Mouse (Mus musculus) CD4-positive, CD25-positive, alpha-beta regulatory T cell (primary cell): ENCODE measurements around the gene Dnase1l3. TPM values are rescaled to one million over a fixed set of nuclear protein-coding genes. Genes with fewer than 3 reads are reported as not detected.

Experiments used
- polyA plus RNA-seq: library from polyadenylated mRNA; unstranded; fragments of 100-300 nt; shearing (Covaris generic); gene quantifications from one replicate; pipeline ENCODE4 v1.2.1, GENCODE M21; 2017

Dnase1l3 gene
- polyA plus RNA-seq: 0.25 TPM

GRCm38 (mm10) chr14:7994271-7994767, at the start of gene Dnase1l3:
Dnase1l3 (minus strand) TSS chr14:7994573.

DNA sequence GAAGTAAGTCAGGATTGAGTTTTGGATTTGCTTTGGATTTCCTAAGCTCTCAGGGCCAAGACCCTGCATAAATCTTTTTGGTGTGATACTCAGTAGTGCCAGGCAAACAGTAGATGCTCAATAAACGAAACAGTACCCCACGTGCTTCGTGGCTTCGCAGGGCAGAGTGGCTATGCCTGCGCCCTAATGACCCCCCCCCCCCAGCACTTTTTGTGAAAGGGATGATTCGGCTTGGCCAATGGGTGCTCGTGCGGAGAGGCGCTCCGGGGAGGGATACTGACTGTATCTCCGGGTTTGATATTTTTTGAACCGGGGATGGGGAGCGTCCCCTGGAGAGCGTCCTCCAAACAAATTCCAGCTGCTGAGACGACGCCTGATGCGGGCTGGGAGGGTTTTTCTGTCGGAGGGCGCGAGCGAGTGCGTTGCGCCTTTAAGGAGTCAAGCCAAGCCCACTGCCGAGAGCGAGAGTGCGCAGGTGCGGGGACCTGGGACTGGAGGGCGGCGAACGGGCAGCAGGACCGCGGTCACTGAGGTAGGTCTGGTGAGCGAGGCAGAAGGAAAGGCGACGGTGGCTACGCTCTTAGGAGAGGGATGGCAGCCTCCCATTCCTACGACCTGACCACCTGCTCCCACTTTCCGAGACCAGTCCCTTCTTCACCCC, 8.2 kb upstream of the Dnase1l3 start, which contains the start of gene Abhd6:
Gene Abhd6, plus strand, starts transcription at position 471 of the 661 bp plus-strand sequence.

GRCm38 (mm10) chr14:7957049-7957448, 37.3 kb downstream of the Dnase1l3 start, which contains the start of gene Gm45521:
Gm45521 (plus strand) TSS chr14:7957288.

Other genes starting within 250 kb of the Dnase1l3 start
- not detected for gene Gm26661, start 203.0 kb downstream of the Dnase1l3 start, polyA plus RNA-seq
- gene Flnb, start 176.6 kb downstream of the Dnase1l3 start, polyA plus RNA-seq: 17.4 TPM
- not detected for gene Gm45521, start 37.3 kb downstream of the Dnase1l3 start, polyA plus RNA-seq
- gene Abhd6, start 8.3 kb upstream of the Dnase1l3 start, polyA plus RNA-seq: 21.7 TPM
- 46.0 TPM for gene Rpp14, start 85.8 kb upstream of the Dnase1l3 start, polyA plus RNA-seq
- gene Pxk, start 103.6 kb upstream of the Dnase1l3 start, polyA plus RNA-seq: 68.0 TPM
- gene Pdhb, start 178.5 kb upstream of the Dnase1l3 start, polyA plus RNA-seq: 181 TPM
- gene Kctd6, start 219.6 kb upstream of the Dnase1l3 start, polyA plus RNA-seq: 14.9 TPM